Mouse (Mus musculus) olfactory bulb, adult 2 months (tissue): ENCODE results near the gene Angptl2.

Experiments
- CTCF ChIP-seq: fragments of 200-500 bp; IDR thresholded peaks from 2 replicates; pipeline ENCODE4 v1.5.1; 2012; ENCODE audit warnings: low read depth, mild to moderate bottlenecking, low read length, moderate library complexity; ENCODE audit not compliant: insufficient read depth
- POLR2A ChIP-seq: fragments of 200-500 bp; IDR thresholded peaks from 2 replicates; pipeline ENCODE4 v1.6.1; 2012; ENCODE audit warnings: mild to moderate bottlenecking, low read depth, low read length, moderate library complexity; ENCODE audit not compliant: insufficient read depth

GRCm38 (mm10) chr2:33254318-33254985 lies 38.6 kb downstream of the Angptl2 start:
- TF ChIP-seq CTCF (no peak), POLR2A (no peak)
